Mouse (Mus musculus) layer of hippocampus, adult 2 months (tissue): Measurements from ENCODE around the gene Ss18l1. TPM values are rescaled to one million over a fixed set of nuclear protein-coding genes. Genes with fewer than 3 reads are reported as not detected.
A peak's percentile ranks its signal among the peaks of the same experiment; 100 is the strongest.

Experiments
- DNase-seq, 2 experiments: peaks; one replicate each; pipeline ENCODE4 v3.0.0; 2022; ENCODE audit warnings: low spot score in 2 of 2
- H3K27ac ChIP-seq: fragments of 200-600 bp; 2 replicates; pipeline ENCODE4 v1.8.1; 2022
- H3K4me3 ChIP-seq: fragments of 200-600 bp; 2 replicates; pipeline ENCODE4 v1.8.1; 2022; ENCODE audit warnings: mild to moderate bottlenecking
- CTCF ChIP-seq: fragments of 200-600 bp; conservative IDR thresholded peaks from 2 replicates; pipeline ENCODE4 v1.8.1; 2022; ENCODE audit warnings: antibody characterized with exemption, mild to moderate bottlenecking, moderate library complexity
- total RNA-seq, 2 experiments: library from RNA; stranded (reverse); gene quantifications; 2 replicates each; pipeline ENCODE4 v1.2.3; 2021

Ss18l1 gene
- total RNA-seq, 2 experiments from 2014 or later = 43.2 to 44.9 TPM

DNA sequence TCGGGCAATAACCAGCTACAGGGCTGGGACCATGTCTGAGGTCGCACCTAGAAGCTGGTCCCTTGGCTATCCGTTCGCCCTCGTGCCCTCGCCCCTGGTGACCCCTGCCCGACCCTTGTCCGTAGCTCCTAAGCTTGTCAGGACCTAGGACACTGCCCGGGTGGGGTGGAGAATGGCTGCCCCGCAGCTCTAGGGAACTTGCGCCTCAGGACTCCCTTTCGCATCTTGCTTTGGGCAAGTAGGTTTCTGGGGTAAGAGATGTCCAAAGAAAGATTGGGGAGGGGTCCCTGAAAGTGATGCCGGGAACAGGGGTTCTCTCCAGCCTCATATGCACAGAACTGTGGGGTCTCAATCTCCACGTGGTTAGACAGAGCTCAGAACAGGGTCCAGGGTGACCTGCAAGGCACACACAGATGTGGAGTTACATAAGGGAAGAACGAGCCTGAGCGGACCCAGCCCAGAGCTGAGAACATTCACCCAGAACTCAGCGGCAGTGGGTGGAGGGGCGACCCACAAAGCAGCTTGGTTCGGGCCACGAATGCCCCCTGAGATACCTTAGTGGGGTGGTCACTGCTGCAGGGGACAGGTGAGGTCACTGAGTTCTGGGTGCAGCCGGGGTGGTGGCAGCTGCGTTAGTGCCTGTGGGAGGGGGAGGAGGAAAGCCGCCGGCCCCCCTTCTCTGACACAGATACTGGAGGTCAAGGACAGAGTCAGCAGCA lies 62.5 kb downstream of the Ss18l1 start:
- TF ChIP-seq CTCF = no peak
- Histone ChIP-seq H3K4me3 (peak overlapping the region; percentile 62), H3K27ac (peak overlapping the region; percentile 56; the same call in 1 of the 2 replicates)
- DNase-seq = no peak

DNA sequence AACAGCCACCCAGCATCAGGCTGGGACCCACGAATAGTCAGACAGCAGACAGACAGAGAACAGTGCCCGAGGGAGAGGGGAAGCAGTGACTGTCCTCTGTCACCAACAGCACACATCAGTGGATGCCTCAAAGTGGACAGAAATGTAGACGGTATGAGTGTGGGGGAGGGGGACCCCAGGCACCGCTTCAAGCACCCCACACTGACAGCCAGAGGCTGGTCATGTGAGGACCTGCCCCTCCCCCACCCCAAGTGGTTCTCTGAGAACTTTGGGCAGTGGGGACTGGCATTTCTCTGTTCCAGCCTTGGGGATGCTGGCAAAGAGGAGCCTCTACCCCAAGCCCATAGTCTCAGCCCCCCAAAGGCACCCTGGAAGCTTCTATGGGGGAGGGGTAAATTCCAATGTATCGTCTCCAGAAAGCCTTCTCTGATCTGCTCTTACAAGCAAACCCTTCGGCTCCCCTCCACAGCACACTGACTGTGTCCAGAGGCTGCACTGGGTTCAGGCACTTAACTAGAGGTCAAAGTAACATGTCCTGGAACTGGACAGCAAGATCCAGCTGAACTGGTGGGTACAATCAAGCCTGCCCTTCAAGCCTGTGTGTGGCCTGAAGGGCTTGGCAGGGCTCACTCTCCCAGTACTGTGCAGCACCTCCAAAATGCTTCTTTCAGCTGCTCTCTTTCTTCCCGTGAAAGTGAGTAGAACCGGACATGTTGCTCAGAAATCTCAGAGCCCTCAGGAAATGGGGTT lies 63.3 kb downstream of the Ss18l1 start:
- TF ChIP-seq CTCF = no peak
- Histone ChIP-seq H3K4me3 (no peak overlapping the region), H3K27ac (no peak overlapping the region)
- DNase-seq = no peak

GRCm38 (mm10) chr2:180107081-180107480 lies 64.8 kb downstream of the Ss18l1 start:
- Histone ChIP-seq H3K4me3 (no peak overlapping the region), H3K27ac (no peak overlapping the region)
- peak; percentile 59 for TF ChIP-seq CTCF
- no peak for DNase-seq

DNA sequence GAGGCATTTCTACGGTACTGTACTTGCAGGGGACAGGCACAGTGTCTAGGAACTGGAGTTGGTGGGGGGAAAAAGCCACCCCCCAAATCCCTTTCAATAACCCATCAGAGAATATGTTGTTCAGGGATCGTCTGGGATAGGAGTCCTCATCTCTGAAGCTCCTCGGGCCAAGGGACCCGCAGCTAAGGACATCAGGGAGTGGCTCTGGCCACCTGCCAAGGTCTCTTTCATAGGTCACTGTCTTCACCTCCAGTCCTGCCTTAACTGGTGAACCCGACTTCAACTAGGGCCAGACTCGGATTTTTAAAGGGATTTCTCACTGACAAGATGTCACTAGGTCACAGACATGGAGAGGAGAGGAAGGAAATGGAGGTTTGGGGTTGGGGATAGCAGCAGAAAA lies 66.0 kb downstream of the Ss18l1 start:
- DNase-seq = no peak
- Histone ChIP-seq H3K27ac (no peak overlapping the region), H3K4me3 (no peak overlapping the region)
- no peak for TF ChIP-seq CTCF

GRCm38 (mm10) chr2:180113909-180114890 lies 71.9 kb downstream of the Ss18l1 start:
- DNase-seq = peak; percentile 71 to 75
- peak; percentile 45 for TF ChIP-seq CTCF
- Histone ChIP-seq H3K4me3 (no peak overlapping the region), H3K27ac (peak overlapping the region; percentile 57)

DNA sequence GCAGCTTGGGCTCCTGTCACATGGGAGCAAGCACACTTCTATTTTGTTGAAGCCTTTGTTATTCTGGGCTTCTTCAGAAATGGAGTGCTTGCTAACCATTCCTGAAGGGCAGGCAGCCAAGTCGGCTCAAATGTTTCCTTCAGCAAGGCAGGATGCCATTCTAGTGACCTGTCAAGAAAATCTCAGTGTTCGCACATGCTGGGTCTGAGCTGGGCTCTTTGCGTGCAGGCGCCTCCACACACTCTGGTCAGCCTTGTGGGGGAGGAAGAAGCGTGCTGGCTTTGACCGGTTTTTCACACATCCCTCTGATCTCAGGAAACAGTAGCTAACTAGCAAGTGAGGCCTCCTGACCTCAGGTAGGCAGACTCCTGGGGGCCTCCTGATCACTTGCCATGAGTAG lies 73.0 kb downstream of the Ss18l1 start:
- no peak for TF ChIP-seq CTCF
- Histone ChIP-seq H3K4me3 (no peak overlapping the region), H3K27ac (peak overlapping the region; percentile 43; the same call in 1 of the 2 replicates)
- no peak for DNase-seq

- TF ChIP-seq CTCF = no peak
- DNase-seq = no peak
- Histone ChIP-seq H3K4me3 (no peak overlapping the region), H3K27ac (peak overlapping the region; percentile 43; the same call in 1 of the 2 replicates)
Measured at GRCm38 (mm10) chr2:180116081-180116493, 73.8 kb downstream of the Ss18l1 start.

DNA sequence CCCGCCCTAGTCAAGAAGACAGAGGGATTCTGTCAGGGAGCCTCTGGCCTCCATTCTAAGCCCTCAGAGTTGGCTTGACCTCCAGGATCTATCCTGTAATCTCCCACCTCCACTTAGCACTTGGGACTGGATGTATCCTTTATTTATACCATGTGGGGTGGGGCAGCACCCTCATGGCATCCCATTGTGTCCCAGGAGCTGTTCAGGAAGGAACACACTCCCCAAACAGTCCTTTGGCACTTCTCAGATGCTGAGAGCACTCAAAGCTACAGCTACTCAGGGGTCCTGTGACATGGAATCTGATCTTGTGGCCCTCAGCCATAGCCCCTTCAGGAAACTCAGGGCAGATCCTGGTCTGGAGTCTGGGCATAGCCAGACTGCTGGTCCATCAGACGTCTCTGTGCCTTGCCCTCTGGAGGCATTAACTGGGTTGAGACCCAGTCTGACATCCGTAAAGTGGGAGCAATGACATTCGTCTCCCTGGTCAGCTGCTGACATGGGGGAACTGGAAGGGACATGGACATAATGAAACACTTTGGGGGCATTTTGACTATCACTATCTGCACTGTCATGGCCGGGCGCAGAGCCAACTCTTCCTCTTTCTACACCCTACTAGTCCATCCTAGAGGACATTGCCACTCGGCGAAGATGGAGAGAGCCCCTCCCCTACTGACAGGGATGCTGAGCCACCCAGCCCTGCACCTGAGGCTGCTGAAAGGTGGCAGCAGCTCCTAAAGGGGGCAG lies 74.6 kb downstream of the Ss18l1 start:
- no peak overlapping the region for H3K4me3 ChIP-seq
- peak overlapping the region; percentile 87; the same call in 1 of the 2 replicates for H3K27ac ChIP-seq
- no peak for TF ChIP-seq CTCF
- no peak for DNase-seq

- DNase-seq = peak; percentile 51 to 66
- no peak overlapping the region for H3K4me3 ChIP-seq
- H3K27ac ChIP-seq = peak overlapping the region; percentile 87; the same call in 1 of the 2 replicates
- no peak for TF ChIP-seq CTCF
Measured at GRCm38 (mm10) chr2:180117485-180118194, 75.3 kb downstream of the Ss18l1 start.

- H3K27ac ChIP-seq = peak within 1 kb of the TSS; percentile 88
- no peak for TF ChIP-seq CTCF
- peak; percentile 99 to 100 for DNase-seq
- H3K4me3 ChIP-seq = peak within 1 kb of the TSS; percentile 78
Measured at GRCm38 (mm10) chr2:180118661-180119438, 76.5 kb downstream of the Ss18l1 start, which contains the start of gene Osbpl2. Gene Osbpl2, plus strand, starts transcription at chr2:180119306.

Other genes starting within 250 kb of the Ss18l1 start
- 10 to 100 TPM; 22.5 to 23.4 TPM for gene Taf4, start 65.9 kb upstream of the Ss18l1 start, total RNA-seq
- 100 to 1,000 TPM in 1 of 2 experiments, 10 to 100 TPM in 1; 93.9 to 100 TPM for gene Lsm14b, start 17.5 kb upstream of the Ss18l1 start, total RNA-seq
- 100 to 1,000 TPM; 166 to 176 TPM for gene Psma7, start 76 bp upstream of the Ss18l1 start, total RNA-seq
- 10 to 100 TPM; 19.2 to 22.7 TPM for gene Mtg2, start 28.1 kb downstream of the Ss18l1 start, total RNA-seq
- 10 to 100 TPM; 46.4 to 47.6 TPM for gene Hrh3, start 62.0 kb downstream of the Ss18l1 start, total RNA-seq
- gene Osbpl2, start 76.8 kb downstream of the Ss18l1 start, total RNA-seq = 10 to 100 TPM; 46.0 to 49.2 TPM
- 100 to 1,000 TPM; 105 to 108 TPM for gene Adrm1, start 129.0 kb downstream of the Ss18l1 start, total RNA-seq
- 1 to 10 TPM; 6.9 to 8.9 TPM for gene Lama5, start 183.3 kb downstream of the Ss18l1 start, total RNA-seq
- 100 to 1,000 TPM; 713 to 738 TPM for gene Rps21, start 214.9 kb downstream of the Ss18l1 start, total RNA-seq
- gene Cables2, start 231.0 kb downstream of the Ss18l1 start, total RNA-seq = 10 to 100 TPM; 31.6 to 37.5 TPM
- gene Rbbp8nl, start 247.4 kb downstream of the Ss18l1 start, total RNA-seq = not detected